Mouse (Mus musculus): ENCODE data around the gene Ankrd33b.

Ankrd33b gene

DNA sequence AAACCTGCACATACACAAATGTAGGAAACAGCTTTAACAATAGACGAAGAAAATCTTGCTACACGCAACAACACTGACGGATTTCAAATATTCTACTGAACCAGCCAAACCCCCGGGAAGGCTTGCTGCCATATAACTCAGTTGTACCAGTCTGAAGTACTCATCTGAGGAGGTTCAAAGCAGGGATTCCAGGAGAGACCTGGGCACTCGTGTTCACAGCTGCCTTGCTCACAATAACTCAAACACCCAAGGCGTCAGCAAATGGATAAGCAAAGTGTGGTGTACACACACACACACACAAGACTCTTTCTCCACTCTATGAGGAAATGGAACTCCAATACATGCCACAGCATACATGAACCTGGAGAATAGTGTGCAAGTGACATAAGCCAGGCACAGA is 29.5 kb downstream of the Ankrd33b start:
- no peak for DNase-seq (ENCODE audit: low spot score)

GRCm38 (mm10) chr15:31337192-31337741 is 30.3 kb downstream of the Ankrd33b start:
- DNase-seq (ENCODE audit: low spot score), result no peak

GRCm38 (mm10) chr15:31336685-31337084 is 30.8 kb downstream of the Ankrd33b start:
- no peak for DNase-seq (ENCODE audit: low spot score)

DNA sequence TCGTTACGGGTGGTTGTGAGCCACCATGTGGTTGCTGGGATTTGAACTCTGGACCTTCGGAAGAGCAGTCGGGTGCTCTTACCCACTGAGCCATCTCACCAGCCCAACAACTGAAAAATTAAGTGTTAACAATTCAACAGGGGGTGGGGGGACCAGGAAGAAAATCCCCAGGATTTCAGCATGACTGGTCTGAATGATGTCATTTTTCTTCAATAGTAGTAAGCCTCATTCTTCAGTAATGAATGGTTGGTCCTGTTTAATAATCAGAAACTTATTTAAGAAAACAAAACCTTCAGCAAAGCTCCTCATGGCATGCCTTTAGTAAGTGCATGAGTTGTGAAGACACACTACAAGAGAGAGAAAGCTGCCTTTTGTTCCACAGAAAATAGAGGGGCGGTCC is 32.7 kb downstream of the Ankrd33b start:
- no peak for DNase-seq (ENCODE audit: low spot score)

DNA sequence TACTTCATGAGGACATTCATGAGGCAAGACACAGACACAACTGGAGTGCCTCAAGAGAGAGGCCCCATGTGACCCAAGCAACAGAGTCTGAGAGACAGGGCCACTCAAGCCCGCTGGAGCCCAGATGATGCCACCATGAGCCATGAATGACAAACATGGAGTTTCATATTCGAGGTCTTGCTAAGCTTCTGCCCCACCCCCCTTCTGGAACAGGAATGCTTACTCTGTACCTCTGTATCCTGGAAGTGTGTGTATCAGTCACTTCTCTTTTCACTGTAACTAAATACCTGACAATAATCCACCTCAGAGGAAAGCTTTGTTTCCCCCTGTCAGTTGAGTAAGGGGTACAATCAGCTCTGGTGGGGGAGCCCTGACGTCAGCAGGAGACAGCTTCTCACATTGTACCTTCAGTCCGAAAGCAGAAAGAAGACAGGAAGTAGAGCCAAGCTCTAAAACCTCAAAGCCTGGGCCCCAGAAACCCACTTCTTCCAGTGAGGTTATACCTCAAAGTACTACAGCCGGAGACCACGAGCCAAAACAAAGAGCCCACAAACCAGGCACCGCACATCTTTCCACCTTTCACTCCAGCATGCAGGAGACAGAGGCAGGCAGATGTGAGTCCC is 34.9 kb downstream of the Ankrd33b start:
- DNase-seq (ENCODE audit: low spot score), result no peak

DNA sequence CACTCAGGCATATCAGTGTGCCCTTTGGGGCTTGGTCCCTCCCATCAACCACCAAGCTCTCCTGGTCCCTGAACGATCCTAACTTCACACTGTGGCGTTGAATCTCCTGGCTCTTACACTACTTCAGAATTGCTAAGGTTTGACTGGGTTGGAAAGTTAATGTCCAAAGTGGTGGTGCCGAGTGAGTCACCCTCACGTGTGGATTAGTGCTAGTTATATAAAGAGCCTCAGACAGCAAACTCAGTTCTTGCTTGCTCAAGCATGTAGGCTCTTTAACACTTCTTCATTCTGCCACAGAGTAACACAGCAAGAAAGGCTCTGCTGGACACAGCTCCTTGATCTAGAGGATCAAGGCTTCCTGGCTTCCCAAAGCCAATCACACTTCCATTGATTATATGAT is 35.8 kb downstream of the Ankrd33b start:
- DNase-seq (ENCODE audit: low spot score), result no peak

- DNase-seq (ENCODE audit: low spot score), result no peak
Observed at GRCm38 (mm10) chr15:31328082-31328614, 39.4 kb downstream of the Ankrd33b start.

DNA sequence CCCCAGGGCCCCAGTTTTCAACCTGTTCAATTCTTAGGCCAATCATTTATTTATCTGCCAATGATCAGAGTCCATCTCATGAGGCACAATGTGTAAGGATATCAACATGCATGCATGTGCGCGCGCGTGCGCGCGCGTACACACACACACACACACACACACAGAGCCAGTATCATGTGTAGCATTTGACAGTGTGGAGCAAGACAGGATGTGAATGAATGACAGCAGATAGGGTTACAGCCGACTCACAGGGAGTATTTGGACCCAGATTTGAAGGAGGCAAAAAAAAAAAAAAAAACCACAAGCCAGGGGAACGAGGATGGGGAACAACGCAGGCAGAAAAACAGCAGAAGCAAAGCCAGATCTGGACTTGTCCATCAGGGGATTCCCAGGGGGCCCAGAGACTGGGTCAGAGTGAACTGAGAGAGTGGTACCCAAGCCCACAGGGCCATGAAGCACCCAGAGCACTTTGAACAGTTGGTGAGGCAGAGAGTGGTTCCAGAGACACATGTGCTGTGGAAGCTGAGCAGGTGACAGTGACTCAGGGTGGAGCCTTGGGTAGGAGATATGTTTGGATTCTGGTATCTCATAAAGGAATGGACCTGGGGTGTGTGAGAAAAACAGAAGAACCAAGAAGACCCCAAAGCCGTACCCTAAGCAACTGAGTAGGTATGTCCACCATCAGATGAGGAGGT is 41.7 kb downstream of the Ankrd33b start:
- DNase-seq (ENCODE audit: low spot score), result no peak

DNA sequence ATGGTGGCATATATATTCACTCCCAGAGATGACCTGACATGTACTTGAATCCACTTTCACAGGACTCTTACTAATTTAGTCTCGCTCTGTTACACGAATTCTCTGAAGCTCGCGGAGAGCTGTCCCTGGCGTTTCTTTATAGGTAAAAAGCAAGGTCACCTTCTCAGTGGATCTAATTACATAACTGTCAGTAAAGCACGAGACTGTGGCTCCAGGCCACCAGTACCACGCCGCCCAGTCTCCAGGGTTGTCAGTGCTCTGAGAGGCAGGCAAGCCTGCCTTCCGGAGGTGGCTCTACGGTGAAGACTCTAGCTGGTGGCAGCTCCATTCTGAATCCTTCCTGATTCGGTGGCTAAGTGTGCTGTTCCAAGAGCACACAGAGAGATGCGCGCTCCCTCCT is 43.0 kb downstream of the Ankrd33b start:
- no peak for DNase-seq (ENCODE audit: low spot score)

DNA sequence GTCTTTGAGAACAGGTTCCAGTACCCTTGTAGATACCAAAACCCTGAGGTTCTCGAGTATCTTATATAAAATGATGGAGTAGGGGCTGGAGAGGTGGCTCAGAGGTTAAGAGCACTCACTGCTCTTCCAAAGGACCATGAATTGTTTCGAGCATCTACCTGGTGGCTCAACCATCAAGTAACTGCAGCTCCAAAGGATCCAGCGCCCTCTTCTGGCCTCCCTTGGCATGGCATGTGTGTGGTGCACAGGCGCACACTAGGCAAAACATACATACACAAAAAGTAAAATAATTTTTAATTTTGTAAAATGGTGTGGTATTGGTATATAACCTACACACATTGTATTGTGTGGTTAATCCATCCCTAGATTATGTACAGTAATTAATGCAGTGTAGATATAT is 43.8 kb downstream of the Ankrd33b start:
- DNase-seq (ENCODE audit: low spot score), result no peak

DNA sequence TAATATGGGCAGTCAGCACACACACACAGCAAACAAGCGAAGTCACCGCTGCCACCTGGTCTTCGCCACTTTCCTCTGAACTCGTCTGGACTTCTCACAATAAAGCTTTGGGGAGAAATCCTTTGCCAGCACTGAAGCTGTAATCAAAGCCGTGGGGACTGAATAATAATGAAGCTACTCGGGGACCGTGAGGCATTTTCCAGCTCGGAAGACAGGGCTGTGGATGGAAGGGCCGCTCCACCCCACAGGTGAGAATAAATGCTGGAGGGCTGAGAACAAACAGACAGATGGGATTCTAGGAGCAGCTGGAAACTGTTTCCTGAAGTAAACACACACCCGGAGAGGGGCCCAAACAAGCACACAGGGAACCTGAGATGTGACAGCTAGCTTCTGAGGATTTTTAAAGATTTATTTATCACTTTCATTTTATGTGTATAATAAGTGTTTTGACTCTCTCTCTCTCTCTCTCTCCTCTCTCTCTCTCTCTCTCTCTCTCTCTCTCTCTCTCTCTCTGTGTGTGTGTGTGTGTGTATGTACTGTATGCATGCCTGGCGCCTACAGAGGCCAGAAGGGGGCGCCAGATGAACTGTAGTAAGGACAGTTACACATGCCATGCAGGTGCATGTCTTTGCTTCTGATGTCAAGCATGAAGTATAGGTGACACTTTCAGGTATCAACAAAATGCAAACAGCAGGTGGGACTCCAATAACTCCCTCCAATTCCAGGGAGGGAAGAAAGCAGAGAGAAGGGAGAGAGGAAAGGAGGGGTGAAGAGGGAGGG is 46.7 kb downstream of the Ankrd33b start:
- no peak for DNase-seq (ENCODE audit: low spot score)

DNA sequence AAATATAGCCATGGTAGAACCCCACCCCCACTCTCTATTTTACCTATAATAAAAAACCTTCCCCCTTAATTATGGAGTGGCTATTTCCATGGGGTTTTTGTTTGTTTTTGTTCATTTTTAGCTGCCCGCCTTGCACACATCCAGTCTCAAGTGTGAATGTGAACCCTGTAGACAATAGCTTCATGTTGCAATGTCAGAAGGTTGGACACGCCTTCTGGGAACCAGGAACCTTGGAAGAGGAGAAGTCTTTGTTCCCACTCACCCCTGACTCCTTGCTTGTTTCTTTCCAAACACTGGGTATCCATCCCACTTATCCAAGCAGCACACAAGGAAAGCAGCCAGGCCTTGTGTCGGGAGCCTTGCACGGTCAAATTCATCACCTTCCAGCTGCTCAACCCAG is 48.5 kb downstream of the Ankrd33b start:
- DNase-seq (ENCODE audit: low spot score), result no peak

DNA sequence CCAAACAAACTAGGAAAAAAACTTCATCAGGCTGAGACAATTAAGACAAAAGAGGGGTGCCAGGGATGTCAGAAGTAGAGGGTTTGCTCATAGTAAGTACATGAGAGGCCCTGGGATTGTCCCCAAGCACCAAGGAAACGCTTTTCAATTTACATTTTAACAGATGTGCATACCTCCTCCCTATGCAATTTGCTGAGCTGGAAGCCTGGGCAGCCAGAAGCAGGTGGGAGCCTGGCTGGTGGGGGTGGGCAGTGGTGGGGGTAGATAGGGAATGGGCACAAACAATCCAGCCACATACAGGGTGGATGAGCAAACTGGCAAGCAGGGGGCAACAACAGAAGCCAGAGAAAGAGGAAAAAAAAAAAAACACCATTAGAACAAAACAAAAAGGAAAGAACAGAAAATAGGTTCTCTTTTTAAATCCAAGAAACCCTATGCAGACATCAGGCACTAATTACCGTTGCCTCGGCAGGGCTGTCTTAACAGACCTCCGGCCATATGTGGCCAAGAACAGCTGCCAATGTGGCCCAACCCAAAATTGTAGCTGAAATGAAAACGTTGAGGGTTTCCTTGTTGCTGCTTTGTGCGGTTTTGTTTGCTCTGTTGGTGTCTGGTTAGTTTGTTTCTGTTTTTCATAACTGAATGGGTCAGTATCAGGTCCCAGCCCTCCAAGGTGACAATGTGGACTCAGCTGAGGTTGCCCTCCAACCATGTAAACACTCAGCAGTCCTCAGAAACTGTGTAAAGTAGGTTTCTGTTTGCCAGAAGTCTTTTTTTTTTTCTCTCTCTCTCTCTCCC is 49.2 kb downstream of the Ankrd33b start:
- DNase-seq (ENCODE audit: low spot score), result no peak

GRCm38 (mm10) chr15:31317056-31317805 is 50.3 kb downstream of the Ankrd33b start:
- DNase-seq (ENCODE audit: low spot score), result no peak

DNA sequence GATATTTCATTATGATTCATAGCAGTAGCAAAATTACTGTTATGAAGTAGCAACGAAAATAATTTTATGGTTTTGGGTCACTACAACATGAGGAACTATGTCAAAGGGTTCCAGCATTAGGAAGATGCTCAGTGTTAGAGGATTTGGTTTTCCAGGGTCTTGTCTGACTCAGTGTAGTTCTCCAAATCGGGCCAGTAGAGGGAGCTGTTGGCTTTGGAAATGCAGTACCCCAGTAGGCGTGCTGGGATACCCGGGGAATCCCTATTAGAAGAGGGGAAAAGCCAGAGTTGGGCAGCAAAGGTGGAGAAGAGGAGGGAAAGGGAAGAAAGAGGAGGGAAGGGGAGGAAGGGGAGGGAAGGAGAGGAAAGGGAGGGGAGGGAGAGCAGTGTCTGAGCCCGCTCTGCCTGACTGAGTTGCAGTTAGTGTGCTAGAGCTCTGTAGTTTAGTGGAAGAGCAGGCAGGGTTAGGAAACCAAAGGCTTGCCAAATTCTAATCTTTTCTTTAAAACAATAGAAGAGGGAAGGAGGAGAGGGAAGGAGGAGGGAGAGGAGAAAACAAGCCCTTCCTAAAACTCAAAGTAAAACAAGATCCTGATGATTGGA is 51.8 kb downstream of the Ankrd33b start:
- peak; percentile 79 for DNase-seq (ENCODE audit: low spot score)

- DNase-seq (ENCODE audit: low spot score), result no peak
Observed at GRCm38 (mm10) chr15:31312001-31312400, 55.5 kb downstream of the Ankrd33b start.

DNA sequence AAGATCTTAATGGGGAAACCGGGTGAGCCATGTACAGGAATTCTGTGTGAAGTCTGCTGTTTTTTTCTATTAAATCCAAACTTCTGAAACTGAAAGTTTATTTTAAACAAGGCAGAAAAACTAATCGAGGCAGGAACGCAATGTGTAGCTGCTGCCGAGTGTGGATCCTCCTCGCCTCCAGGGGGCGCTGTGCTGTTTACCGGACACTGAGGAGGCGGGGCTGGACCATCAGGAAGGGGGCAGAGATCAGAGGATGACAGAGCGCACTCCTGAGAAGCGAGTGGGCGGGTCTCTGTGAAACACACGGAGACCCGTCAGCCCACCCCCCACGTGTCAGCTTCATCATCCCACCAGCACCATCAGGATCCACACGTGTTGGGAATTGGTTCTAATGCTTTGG is 58.0 kb downstream of the Ankrd33b start:
- DNase-seq (ENCODE audit: low spot score), result no peak

GRCm38 (mm10) chr15:31306726-31307125 is 60.8 kb downstream of the Ankrd33b start:
- DNase-seq (ENCODE audit: low spot score), result no peak

DNA sequence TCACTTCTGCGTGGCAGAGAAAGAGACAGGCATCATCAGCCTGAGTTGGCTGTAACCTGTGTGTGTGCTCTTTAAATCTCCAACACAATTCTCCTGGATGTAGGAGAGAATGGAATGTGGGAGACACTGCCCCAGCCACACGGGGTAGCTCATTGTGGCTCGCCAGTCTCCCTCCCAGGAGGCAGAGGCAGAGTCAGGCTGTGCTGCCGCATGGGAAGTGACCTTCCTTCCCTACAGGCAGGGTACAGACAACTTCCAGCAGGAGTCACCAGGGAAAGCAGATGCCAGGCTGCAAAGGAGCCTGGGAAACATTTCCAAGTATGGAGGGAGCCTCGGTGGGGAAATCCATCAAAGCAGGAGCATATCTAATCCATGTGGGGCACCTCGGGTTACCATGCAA is 62.3 kb downstream of the Ankrd33b start:
- no peak for DNase-seq (ENCODE audit: low spot score)

DNA sequence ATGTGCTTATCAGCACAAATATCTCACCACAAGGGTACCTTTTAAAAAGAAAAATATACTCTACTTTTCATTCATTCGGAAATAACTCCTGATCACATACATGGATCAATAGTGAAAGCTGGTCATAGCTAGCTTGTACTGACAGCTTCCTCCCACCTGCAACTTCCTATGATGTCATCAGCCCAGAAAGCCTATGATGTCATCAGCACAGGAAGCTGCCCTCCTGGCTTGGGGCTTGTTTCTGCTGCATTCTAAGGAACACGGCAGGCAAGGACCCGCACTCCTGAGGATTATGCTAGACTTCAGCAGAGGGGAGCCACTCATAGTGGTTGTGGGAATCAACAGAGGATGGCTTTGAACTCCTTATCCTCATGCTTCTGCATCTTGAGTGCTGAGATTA is 63.2 kb downstream of the Ankrd33b start:
- no peak for DNase-seq (ENCODE audit: low spot score)
